Mouse (Mus musculus) Muller cell, postnatal 12 days (primary cell): Measurements from ENCODE around the gene Scnn1b.

ENCODE experiments used
- DNase-seq: peaks from one replicate; pipeline ENCODE4 v3.0.0-alpha.2; 2015; ENCODE audit errors: inconsistent ontology term

Gene Scnn1b

DNA sequence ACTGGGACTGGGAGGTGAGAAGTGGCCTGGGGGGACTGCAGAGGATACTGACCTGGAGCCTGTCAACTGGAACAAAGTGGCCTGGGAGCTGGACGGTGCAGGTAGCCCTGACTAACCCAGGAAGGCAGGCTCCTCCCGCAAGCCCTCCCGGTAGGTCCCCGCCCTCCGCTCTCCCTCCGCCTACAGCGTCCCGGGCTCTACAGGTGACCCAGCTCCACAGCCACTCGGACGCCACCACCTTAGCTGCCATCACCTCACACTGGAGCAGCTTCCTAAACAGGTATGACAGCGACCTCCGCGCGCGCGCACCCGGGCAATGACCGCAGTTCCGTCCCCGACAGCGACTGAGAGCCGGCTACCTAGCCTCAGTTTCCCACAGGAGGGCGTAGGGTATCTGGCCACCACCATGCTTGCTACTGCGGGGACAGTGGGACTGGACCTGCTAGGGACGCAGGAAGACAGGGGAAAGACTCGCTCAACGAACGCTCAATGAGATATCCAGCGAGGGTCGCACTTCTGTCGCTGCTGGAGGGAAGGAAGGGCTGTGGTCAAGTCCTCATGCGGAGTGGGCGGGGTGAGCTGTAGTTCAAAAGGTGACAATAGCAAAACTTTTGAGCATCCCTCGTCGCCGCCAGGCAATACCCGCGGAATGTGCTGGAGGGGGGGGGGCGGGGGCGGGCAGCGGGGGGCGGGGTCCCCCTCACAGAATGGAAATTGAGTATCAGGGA is at the start of gene Scnn1b:
Gene Scnn1b (plus strand): TSS at position 181 of the 728 bp plus-strand sequence.
- peak; percentile 17 for DNase-seq

DNA sequence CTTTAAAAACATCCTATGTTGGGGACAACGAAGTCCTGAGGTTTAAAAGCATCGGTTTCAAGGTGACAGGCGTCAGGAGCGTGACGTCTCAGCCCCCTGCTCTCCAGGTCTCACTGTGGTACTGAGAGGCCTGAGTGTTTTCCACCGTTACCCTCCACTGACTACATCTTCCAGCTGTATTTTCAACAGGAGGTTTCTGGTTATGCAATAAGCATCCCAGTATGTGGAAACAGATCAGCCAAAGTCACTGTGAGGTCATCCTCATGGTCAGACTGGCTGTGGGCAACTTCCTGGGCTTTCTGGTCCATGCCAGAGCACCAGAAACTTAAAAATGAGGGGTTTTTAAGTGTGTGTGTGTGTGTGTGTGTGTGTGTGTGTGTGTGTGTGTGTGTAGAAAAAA is 43.2 kb upstream of the Scnn1b start:
- DNase-seq = no peak

DNA sequence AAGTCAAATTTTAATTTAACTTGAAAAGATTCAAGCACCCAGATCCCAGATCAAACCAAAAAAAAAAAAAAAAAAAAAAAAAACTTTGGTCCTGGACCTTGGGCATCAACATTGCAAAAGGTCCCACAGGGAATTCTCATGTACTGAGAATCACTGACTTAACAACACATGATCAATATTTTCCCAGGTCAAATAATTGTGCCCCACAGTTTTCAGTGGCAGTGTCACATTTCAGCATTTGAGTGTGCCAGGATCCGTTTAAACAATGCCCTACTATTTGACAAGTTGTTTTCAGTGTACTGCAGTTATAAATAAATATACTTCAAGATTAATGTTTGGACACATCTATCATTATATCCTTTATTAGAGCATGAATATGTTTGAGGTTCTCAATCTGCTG is 36.4 kb upstream of the Scnn1b start:
- no peak for DNase-seq

DNA sequence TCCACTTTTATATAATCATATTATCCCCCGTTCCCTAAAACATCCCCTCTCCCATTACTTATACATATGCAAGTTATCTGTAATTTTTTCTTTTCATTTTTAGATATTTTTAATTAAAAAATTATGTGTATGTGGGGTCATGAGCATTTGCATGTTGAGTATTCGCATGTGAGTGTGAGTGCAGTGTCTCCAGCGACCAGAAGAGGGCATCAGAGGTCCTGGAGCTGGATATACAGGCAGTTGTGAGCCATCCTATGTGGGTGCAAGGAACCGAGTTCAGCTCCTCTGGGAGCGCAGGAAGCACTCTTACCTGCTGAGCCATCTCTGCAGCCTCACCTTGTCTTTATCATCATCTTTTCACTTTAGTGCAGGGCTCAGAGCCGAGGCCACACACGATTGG is 29.4 kb upstream of the Scnn1b start:
- no peak for DNase-seq

DNA sequence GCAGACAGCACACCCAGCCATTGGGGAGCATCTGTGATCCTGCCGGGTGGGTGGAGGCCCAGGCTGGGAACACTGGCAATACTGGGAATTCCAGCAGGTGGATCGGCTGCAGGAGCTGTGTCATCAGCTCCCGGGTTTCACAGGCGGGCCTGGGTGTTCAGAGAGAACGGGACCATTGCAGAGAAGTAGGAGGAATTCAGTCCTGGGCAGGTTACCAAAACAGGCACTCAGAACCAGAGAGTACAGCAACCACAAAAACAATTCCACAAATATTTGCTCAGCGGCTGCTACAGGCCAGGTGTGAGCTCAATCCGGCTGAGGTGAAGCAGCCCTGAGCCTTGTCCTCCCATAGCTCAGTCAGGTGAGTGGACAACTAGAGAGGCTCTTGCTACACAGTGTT is 28.0 kb upstream of the Scnn1b start:
- no peak for DNase-seq

DNA sequence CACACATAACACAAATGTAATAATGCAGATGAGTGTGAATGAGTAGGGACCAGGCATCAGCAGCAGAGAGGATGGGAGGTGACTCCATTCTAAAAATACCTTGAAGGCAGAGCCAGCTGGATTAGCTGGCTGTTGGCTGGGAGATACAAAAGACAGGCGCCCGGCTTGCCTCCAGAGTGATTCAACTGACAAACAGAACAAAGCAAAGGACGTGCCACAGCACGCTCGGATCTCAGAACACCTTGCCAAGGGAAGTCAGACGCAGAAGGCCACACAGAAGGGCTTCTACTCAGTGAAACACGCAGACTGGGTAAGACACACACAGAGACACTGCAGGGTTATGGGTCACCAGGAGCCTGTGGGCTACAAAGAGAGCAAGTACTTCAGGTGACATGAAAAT is 24.0 kb upstream of the Scnn1b start:
- no peak for DNase-seq

DNA sequence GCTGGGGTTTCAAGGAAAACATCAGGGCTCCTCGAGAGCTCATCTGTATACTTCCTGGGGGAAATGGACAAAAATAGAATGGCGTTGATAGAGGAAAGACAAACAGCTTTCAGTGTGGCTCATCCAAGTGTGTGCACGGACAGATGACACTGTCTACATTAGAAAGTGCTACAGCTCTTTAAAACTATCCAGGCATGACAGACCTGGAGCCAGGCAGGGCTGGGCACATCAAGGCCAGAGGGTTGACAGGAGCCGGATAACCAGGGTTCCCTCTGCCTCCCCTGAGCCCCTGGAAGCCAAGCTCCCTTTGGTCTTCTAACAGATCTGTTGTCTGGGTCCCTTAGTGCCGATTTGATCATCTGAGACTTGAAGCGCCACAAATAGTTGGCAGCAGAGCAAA is 22.6 kb upstream of the Scnn1b start:
- no peak for DNase-seq

DNA sequence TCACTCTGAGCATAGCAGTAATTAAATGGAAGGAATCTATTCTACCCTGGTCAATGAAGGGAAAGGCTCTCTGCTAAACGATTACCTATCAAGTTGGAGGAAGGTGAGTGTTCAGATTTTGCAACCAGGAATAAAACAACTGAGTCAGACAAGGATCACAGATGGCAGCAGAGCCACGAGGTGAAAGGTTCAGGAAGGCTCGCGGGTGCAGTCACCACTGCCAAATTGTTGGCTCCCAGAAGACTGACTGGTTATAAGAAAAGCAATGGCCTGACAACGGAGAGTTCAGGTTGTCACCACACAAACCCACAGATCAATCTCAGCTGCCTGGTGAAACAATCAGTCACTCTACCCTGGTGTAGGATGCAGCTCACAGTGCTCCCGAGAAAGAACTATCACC is 18.9 kb upstream of the Scnn1b start:
- DNase-seq = no peak

DNA sequence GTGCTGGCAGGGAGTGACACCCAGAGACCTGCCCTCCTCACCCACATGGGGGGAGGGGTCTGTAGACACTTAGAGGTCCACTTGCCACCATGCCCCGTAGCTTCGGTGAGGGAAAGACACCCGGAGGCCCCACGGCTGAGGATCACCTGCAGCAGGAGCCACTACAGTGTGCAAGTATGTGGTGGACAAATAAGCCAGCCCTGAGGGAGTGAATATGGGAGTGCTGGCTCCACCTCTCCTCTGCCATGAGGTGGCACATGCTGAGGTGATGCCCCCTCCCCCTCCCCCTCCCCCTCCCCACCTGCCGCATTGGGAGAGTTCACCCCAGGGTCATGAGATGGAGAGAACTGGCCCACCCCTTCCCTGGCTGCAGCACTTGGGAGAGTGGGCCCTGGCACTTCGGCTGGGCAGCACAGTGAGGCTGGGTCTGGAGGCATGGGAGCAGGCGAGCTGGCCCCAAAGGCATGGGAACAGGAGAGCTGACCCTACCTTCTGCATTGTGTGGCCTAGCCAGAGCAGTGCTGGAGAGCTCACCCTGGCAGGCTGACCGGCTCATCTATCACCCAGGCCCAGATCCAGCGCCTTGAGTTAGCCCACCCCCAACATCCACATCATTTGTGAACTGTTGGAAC is 16.2 kb upstream of the Scnn1b start:
- no peak for DNase-seq

DNA sequence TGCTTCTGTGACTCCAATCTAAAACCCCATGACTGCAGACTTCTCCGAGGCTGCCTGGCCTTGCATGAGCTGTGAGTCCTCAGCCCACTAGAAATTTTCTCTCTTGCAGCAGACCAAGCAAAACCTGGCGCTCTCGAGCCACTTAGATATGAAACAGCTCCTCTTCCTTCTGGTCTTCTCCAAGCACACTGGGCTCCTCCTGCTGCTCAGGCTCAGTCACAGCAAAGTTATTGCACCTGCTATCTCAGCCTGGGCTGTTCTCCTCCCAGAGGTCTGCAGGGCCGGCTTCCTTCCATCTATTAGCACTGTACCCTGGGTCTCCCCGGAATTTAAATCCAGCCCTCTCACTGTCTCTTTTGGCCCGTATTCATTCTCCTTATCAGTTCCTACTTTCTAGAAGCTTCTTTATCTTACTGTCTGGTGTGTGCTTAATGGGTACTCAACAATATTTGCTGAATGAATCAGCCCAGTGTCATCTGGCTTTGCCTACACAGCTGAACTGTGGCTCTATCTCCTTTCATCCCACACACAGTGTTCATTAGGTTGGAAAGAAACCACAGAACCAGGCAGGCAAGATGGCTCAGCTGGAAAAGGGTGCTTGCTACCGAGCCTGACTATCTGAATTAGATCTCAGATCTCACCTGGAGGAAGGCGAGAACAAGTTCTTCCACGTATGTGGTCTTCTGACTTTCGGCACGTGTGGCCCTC is 7.5 kb upstream of the Scnn1b start:
- DNase-seq = peak; percentile 62

DNA sequence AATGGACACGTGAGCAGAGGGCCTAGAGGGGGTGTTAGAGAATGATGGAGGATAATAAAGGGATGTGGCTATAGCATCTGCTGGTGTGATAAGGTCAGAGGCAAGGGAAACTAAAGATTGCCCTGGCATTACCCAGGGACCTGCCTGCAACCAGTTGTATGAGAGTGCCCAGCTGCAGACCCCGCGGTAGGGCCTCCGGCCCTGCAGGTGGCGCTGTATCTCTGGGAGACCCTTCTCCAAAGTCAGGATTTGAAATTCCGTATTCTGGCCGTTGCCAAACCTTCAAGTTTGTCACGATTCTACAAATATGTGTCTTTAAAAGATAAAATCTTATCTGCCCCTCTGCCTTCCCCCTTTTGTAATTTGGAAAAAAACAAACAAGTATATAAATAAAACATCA is 5.9 kb upstream of the Scnn1b start:
- DNase-seq = no peak

DNA sequence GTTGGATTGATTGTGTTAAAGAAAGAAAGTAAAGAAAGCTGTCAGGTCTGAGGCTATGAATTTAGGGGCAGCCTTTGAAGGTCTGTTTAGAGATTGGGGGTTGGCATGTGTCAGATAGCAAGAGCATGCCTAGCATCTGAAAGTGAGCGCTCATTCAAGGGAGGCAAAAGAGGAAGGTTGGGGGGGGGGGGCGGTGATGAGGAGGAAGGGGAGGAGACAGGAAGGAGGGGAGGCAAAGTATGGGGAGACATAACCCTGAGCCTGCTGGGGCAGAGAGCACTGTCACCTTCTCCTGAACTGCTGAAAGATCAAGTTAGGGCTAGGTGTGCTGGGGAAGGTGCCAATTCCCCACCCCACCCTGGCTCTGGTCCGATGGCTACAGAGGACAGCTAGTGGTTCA is 6.8 kb downstream of the Scnn1b start:
- no peak for DNase-seq

DNA sequence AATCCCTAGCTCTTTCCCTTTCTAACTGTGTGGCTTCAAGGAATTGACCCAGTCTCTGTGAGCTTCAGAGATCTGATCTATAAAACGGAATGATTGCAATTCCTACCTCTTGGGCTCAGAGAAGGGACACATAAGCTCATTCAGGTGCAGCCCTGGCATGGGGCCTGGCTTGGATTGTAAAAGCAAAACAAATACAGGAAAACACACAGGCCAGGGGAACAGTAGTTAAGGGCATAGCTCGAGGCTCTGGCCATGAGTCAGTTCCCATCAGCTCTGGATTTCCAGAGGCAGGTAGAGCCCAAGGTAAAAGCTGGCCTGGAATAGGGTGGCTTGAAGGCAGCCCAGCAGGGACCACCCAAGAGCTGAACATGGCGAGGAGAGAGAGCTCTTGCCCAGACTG is 9.2 kb downstream of the Scnn1b start:
- DNase-seq = no peak

DNA sequence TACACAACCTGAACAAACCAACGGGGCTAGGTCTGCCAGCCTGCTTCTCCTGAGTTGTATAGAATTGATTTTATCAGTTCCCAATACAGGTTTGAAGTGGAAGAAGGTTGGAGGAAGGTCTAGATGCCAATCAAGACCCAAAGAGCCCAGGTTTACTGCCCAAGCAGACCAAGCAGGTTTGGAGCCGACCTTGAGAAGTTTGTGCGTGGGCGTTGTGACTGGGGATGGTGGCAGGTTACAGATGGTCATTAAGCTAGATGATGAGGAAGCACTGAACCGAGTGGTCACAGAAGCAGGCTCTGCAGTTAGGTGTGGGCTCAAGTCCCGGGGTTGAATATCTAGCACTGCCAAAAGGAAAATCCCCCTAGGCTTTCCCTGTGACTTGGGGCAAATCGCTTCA is 9.9 kb downstream of the Scnn1b start:
- DNase-seq = no peak

DNA sequence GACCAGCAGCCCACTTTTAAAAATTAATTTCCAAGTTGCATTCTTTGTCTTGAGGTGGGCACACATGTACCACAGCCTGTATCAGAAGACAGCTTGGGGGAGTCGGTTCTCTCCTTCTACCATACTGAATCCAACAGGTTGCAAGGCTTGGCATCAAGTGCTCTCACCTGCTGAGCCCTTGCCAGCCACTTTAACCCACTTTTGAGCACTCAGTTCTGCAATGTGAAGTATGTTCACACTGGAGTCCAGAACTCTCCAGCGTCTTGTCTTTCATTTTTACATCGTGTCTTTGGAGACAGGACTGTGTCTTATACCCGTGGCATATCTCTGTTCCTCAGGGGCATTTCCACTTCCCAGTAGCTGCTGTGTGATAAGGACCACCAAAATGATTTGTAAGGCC is 15.4 kb downstream of the Scnn1b start:
- DNase-seq = no peak

DNA sequence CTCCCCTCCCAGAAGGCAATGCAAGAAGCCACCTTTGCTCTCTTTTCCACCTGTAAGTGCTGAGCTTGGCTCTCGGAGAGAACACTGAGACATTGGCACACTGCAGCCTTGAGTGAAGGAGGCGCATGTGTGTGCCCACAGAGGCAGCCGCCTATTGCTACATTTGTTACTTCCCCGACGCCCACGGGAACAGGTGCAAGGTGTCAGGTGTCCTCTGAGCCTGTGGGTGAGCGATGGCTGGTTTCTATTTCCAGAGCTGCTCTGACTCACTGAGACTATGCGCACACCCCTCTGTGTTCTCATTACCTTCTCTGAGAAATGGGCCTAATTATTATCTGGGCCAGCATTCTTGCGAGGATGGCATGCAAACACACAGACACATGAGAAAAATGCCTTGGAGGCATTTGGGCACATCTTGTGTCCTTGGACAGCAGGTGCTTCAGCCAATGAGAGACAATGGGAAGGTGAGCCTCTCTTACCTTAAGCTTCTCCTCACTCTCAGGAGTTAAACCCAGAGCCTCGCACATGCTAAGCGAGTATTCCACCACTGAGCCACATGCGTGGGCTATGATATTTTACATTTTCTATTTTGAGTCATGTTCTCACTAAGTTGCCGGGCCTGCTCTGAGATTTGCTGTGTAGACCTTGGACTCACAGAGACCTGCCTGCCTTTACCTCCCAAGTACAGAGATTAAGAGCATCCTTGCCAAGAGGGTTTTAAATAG is 26.0 kb downstream of the Scnn1b start:
- no peak for DNase-seq

DNA sequence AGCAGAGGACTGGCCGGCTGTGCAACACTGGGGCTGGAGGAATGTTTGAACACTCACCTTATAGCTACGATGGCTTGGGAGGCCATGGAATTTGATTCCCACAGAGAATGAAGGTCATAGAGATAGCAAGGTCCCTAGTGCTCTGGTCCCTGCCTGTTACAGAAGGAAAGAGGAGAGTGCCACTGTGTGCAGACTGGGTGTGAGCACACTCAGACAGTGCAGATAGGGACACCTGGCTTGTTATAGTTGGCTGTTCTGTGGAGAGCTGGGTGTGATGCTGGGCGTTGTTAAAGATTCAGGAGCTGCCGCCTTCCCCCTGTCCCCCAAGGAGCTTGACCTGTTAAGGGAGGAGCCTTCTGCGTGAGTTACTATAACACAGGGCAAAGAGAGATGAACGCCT is 31.9 kb downstream of the Scnn1b start:
- no peak for DNase-seq

DNA sequence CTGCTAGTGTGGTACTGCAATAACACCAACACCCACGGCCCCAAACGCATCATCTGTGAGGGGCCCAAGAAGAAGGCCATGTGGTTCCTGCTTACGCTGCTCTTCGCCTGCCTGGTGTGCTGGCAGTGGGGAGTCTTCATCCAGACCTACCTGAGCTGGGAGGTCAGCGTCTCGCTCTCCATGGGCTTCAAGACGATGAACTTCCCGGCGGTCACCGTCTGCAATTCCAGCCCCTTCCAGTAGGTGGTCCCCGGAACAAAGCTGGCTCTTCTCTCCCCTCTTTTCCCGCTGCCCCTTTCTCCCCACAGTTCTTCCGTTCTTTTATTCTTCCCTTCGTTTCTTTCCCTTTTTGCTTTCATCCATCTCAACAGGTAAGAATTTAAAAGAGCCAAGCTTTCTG is 34.5 kb downstream of the Scnn1b start:
- no peak for DNase-seq

DNA sequence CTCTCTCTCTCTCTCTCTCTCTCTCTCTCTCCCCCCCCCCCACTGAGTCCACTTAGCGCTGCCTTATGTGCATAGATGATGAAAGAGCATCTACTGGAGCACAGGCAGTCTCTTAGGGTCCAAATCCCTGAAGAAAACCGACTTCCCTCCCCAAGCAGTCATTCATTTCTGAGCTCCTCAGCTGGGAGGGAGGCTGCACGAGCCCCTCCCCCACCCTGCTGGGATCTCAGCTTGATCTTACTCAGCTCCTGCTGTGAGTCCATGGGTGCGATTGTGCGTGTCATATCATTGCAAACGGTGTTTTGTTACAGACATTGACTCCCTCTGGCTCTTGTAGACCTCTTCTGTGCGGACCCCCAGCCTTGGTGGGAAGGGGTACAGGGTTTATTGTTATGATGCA is 35.1 kb downstream of the Scnn1b start:
- DNase-seq = no peak

DNA sequence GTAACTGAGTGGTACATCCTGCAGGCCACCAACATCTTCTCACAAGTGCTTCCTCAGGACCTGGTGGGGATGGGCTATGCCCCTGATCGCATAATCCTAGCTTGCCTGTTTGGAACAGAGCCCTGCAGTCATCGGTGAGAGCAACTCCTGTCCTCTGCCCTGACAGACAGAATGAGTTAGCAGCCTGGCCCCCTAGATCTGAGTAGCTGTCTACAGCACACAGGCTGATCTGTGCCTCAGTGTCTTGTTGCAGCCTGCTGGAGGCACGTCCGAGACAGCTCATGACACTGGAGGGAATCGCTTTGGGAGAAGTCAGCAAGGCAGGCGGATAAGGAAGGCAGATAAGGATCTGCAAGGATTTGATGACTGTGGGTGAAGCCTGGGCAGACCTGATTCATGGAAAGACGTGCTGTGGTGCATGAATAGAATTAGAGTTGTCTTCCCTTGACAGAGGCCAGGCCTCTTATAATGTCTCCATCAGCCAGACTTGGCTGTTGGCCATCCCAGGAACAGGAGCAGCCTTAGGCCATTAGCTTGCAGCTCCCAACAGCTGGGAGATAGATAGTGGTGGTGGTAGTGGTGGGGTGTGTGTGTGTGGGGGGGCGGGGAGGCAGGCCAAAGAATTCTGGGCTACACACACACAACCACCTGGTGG is 38.0 kb downstream of the Scnn1b start:
- no peak for DNase-seq

DNA sequence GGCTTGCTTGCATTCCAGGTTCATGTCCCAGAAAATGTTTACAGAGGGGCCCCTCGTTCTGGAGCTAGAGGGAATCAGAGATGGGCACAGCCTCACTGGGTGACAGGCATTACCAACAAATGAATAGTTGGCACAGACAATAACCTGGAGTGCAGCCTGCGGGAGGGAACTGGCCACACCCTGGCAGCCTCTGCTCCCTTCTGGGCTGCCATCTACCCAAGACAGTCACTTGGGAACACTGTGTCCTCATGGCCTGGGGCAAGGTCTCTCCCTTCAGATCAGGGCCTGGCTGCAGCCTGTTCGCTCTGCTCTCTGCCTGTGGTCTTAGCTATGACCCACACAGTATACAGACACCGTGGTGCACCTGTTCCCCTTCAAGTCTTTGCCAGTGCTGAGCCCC is 42.0 kb downstream of the Scnn1b start:
- no peak for DNase-seq

DNA sequence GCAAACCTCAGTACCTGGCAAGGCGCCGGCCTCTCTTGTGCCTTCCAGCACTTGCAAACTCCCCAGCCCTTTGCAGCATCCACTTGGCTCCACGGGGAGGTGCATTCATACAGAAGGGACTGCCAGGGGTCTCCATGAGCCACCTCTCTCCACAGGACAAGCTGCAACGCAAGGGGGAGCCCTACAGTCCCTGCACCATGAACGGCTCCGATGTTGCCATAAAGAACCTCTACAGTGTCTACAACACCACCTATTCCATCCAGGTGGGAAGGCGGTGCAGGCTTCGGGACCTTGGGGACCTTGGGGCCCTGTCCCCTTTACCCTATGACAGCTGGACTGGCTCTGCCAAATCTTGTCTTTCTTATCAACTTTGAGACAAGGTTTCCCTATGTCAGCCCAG is 47.4 kb downstream of the Scnn1b start:
- no peak for DNase-seq
